Mouse (Mus musculus): ENCODE data around the gene Ucma.
"Not testable (repeated sequence)": the region's sequence is repeated elsewhere in the genome, so short reads cannot be mapped to it uniquely, and the experiment has no call there.

The Ucma gene

DNA sequence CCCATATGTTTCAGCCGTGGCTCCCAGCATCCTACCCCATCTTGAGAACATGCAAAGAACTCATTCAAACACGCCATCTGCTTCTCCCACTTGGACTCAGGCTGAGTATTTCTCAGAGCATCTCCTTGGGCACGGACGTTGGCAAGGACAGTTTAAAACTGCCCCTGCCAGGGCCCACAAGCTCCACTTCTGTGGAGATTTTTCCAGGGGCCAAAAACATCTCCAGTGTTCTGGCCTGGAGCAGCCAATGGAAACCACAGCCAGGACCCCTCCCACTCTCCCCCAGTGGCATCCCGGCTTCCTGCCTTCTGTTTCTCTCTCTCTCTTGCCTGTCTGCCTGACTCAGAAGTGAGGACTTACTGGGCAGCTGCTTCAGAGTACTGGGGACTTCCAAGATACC is at the start of gene Ucma:
Gene Ucma (plus strand): TSS at position 316 of the 400 bp plus-strand sequence.
- no peak for DNase-seq

DNA sequence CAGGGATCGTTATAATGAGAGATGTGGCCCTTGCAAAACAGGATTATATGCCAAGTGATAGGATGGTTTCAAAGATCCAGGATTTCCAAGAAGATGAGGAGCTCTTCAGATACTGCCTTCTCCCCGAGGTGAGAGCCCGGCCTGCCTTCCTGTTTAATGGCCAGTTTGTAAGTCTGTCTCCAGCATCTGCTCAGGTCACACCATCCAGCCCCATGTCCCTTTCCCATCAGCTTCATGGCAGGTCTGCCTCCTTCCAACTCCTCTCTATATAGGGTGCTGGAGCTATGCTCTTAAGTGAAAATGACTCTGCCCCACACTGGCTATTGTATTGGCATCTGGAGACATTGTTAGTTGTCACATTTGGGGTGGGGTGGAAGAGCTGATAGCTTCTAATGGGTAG is 48.5 kb upstream of the Ucma start:
- no peak for DNase-seq

DNA sequence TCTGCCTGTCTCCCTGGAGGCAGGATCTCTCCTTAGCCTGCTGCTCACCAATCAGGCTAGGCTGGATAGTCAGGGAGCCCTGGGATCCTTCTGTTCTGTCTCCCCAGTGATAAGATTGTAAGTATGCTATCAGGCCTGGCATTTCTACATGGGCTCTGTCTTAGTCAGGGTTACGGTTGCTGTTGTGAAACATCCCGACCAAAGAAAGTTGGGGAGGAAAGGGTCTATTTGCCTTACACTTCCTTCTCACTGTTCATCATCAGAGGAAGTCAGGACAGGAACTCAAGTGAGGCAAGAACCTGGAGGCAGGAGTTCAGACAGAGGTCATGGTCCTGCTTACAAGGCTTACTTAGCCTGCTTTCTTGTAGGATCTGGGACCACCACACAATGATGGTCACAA is 46.7 kb upstream of the Ucma start:
- no peak for DNase-seq

DNA sequence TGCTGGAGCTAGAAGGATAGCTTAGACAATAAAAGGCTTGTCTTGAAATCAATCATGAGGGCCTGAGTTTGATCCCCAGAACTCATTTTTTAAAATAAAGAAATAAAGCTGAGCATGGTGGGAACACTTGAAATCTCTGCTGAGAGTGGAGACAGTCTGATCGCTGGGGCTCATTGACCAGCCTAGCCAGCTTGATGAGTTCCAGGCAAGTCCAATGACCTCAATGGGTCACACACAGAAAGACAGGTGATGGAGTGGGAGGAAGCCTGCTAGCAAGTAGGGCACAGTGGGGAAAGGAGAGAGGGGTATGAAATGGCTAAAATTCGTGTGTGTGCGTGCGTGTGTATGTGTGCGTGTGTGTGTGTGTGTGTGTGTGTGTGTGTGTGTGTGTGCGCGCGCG is 41.4 kb upstream of the Ucma start:
- no peak for DNase-seq

DNA sequence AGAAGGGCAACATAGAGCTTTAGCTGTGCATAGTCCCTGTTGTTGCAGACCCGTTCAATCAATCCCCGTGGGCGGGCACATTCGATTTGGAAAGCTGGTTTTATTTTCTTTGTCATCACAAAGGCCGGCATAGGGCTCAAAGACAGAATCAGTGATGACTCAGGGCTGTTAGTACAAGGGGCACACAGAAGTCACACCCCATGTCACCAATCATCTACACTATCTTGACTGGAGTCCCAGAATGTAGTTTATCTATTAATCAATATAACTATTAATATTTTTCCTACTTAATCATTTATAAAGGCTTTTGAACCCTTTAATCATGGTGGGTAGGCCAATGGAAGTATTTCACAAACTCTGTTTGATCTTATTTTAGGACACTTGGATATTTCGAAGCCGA is 38.0 kb upstream of the Ucma start:
- no peak for DNase-seq

DNA sequence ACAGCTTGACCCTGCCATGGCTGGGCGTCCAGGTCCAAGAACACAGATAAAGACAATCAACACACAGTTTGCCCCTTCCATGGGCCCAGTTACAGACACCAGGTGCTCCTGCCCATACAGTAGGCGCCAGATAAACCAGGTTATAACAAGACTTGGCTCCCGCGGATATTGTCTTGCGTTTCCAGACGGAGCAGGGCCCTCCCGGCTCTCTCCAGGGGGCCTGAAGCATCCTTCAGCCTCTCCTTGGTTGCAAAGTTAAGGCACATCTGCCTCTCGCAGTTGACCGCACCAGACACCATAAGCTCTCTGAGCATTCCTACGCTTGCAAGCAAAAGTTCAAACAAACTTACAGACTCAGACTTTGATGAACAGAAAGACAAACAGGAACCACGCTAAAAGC is 35.1 kb upstream of the Ucma start:
- no peak for DNase-seq

DNA sequence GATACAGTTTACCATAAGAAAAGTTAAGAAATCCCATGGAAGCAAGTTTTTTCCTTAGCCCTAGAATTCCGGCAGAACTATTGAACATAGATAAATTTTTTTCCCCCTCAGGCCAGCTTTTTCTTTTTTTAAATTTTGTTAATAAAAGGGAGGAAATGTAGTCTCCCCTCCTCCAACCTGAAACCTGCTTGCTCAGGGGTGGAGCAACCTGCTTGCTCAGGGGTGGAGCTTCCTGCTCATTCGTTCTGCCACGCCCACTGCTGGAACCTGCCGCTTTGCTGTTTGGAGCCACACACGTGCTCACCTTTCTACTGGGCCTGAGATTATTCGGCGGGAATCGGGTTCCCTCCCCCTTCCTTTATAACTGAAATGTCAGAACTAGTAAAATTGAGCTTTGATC is 26.2 kb upstream of the Ucma start:
- DNase-seq = not testable (repeated sequence)

DNA sequence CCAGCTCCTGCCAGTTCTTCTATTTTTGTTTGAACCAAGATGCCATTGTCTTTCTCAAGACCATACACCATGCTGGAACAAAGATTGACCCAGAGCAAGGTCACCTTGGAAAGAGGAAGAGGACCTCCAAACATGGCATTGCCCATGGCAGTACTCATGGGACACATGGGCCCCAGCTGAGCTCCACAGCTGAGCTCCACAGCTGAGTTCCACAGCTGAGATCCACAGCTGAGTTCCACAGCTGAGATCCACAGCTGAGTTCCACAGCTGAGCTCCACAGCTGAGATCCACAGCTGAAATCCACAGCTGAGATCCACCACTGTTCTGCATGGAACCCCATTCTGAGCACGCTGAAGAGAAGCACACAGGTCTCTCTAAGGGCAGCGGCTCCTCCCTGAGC is 24.9 kb upstream of the Ucma start:
- no peak for DNase-seq

DNA sequence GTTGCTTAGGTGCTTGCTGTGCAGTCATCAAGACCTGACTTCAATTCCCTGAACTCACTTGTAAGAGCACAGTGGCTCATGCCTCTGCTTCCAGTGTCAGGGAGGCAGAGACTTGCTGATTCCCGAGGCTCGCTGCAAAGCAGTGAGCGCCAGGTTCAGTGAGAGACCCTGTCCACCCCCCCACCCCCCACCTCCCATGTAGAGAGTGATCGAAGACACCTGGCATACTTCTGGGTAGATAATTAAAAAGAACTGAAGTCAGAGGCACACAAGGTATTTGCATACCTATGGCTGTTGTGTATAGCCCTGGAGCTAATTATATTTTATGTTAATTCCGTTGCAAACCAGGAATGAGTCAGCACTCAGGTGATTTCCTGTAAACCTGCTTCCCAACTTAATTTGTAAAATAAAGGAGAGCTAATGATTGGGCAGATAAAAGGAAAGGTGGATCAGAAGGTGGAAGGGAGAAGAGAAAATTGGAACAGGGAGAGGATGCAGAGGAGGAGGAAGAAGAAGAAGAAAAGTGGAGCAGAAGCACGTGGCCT is 21.6 kb upstream of the Ucma start:
- DNase-seq = no peak

DNA sequence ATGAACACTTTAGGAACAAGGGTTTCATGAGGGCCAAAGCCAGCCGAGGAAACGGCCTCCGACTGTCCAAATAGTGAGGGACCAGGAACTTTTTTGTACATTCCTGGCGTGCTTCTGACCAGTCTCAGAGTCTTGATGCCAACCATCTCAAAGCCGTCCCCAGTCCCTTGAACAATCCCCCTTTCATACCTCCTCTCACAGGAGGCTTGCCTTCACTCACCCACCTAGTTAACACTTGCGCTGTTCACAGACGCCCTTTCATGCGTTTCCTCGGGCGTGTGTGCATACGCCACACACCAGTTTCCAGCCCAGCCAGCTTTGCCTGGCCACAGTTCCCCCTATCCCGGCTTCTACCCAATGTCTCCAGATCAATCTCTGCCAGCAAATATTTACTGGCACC is 17.9 kb upstream of the Ucma start:
- DNase-seq = no peak

DNA sequence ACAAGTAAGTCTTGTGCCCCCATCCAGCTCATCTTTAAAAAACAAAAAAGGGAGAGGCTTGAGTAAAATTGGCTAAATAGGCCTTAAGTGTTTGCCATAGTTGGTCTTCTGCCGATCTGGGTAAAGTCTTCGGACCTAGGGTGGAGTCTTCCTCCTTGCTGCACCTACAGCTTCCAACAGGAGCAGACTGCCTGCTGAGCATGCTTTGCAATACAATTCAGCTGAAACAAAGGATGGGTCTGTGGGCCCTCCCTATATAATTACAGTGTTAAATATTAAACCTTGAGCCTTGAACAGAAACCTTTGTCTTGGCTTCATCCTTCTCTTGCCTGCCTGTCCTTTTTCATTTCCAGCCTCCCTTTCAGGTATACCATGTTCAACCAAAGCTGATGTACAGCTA is 8.1 kb upstream of the Ucma start:
- DNase-seq = no peak

DNA sequence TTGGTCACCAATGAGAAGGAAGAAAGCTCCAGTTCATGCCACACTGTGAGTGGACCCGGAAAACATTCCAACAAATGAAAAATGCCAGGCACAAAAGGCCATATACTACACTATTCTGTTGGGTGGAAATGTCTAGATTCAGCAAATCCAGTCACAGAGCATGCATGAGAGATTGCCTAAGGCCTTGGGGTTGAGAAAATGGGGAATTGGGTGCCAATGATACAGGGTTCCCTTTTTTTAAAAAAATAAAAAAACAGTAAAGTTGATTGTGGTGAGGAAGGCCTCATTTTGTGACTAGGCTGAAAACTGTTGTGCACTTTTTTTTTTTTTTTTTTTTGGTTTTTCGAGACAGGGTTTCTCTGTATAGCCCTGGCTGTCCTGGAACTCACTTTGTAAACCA is 6.8 kb upstream of the Ucma start:
- no peak for DNase-seq

DNA sequence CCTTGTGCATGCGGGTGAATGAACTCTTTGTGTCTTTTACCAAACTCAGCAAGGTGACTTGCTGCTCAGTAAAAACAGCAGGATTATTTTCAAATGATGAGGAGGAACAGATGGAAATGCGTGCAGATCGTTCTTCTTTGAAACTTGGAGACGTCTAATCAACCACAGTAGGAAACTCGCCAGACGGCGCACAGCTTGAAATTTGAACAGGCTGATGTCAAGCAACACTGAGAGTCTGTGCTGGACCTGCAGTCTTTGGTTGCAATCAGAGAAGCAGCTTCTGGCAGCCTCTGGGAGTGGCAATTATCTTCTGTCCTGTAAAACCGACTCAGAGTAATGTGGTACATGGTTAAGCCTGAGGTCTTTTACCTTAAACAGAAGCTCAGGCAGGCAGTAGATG is 2.2 kb downstream of the Ucma start:
- no peak for DNase-seq

DNA sequence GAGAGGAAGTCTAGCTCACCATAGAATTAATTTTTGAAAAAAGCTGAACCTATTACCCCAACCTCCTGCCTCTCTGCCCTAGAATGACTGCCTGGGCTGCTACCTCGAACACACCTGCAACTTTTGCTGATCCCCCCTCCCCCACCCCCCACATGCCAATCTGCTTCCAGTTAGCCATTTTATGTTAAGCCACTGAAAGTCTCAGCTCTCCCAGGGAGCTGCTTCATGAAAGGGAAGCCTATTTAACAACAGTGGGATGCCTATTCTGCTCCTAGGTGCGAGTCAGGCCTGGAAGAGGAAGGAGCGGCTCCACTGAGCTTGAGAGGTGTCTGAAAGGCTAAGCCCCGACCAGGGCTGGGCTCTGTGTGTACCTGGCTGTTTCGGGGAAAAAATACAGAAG is 8.1 kb downstream of the Ucma start:
- DNase-seq = no peak

DNA sequence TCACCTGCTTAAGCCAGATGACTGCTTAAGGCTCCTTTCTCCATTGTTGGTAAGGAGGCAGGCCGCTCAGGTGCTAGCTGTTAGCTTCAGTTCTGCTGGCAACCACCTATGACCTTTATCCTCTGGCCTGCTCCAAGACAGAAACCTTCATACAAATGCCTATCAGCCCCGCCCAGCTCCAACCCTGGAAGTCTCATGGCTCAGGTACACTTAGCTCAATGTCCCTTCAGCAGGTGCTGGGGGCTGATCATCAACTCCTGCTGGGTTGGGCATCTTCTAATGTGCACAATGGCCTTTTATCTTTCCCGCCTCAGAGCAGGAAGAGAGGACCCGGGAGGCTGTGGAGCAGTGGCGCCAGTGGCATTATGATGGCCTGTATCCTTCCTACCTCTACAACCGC is 9.1 kb downstream of the Ucma start:
- DNase-seq = no peak

DNA sequence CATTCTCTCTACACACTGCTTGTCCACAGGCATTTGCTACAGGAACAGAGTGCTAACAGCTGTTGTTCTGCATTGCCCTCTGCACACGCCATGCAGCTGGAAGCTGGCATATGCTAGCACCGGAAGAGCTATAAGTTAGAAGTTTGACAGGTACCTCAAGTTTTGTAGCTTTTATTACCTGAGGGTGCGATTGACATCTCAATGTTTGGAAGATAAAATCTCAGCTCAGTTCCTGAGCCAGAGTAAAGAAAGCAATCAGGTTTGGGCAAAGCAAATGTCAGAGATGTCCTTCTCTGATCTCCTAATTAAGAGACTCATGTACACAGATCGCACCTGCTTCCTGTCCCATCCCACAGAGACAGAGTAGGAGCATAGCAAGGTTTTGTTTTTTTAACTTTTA is 10.9 kb downstream of the Ucma start:
- DNase-seq = no peak

DNA sequence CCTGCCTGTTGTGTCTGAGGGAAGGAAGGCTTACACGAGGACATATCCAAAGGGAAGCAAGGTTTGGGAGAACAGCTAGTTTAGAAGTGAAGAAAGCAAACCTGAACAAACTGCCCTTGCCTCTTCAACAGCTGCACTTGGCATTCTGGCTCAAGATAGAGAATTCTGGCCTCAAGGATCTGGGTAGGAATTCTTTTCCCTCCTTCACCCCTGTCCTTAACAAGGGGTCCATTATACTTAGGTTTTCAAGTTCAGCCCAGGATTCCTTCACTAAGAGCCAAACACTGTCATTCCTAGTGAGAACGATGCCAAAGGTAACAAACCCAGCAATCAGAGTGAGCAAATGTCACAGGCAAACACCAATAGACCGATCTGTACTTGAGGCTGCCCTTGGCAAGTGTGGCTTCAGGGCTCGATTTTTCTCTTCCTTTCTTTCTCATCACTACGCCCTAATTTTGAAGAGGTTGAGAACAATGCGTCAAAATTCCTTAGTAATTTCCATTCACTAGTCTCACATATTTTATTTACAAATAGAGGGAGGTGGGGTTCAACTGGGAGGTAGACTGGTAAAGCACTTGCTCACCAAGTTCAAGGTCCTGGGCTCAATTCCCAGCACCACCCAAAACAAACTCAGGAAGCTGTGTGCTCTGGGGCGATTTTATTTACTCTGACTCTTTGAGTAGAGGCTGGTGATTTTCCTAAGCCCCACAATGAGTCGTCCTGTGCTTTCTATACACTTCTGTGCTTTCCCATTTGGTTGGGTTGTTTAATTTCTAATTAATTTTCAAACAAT is 11.7 kb downstream of the Ucma start:
- no peak for DNase-seq

DNA sequence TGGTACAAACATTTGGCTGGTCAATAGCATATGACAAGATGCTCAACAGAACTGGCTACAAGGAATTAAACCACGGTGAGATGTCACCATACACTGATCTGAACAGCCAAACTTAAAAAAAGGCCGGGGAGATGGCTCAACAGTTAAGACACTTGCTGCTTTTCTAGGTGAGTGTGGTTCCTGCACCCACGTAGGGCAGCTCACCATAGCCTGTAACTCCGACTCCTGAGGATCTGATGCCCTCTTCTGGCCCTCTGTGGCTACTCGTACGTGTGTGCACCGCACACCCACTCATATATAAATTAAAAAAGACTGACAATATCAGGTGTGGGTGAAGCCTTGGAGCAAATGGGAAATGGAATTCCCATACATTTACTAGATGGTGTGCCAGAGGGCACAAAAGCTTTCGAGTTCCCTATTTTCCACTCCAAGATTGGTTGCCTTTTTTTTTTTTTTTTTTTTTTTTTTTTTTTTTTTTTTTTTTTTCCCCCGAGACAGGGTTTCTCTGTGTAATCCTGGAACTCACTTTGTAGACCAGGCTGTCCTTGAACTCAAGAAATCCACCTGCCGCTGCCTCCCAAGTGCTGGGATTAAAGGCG is 13.0 kb downstream of the Ucma start:
- no peak for DNase-seq

DNA sequence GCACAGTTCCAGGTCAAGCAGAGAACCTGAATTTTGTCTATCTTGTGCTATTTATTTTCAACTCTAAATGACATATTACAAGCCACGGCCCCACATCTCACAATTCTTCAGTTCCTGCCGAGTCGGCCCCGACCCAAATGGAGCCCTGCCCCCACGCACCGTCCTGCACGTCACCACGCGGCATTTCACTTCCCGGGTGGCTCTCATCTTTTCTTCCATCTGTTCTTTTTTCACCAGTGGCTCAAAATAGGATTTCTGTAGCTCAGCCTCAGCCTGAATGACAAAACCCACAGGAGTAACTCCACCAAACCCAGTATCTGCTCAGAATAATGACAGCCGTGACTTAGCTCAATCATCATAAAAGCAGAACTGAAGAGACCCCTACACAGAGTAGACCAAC is 17.7 kb downstream of the Ucma start:
- no peak for DNase-seq

DNA sequence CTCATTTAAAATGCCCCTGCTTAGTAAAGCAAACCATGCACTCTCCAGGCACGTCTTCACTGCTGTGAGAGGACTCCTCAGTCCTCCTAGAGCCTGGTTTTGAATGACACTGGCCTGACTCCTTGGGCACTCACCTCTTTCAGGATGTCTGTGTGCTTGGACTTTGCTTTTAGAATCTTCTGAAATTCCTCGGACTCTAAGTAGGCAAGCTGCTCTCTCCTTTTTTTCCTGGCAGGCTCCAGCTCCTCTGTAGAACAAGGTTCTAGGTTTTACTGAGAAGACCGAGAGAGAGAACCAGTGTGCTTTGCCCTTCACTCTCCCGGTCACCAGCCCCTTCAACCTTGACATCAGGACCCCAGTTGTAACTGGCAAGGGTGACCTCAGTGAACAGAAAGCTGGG is 18.5 kb downstream of the Ucma start:
- DNase-seq = no peak

DNA sequence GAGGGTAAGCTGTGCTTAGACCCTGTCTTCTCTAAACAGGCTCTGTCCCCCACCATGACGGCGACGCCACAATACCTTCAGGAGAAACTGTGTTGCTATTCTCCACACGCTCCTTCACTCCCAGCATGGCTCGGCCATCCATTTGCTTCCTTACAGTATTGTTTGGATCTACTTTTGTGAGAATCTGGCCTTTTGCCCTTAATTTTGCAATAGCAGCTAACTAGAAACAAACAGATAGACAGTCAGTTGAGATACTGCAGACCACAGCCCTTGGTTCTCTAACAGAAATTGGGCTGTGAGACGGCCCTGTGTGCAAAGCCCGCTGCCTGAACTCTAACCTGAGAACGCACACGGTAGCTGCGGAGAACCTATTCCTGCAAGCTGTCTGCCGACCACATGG is 19.7 kb downstream of the Ucma start:
- no peak for DNase-seq

DNA sequence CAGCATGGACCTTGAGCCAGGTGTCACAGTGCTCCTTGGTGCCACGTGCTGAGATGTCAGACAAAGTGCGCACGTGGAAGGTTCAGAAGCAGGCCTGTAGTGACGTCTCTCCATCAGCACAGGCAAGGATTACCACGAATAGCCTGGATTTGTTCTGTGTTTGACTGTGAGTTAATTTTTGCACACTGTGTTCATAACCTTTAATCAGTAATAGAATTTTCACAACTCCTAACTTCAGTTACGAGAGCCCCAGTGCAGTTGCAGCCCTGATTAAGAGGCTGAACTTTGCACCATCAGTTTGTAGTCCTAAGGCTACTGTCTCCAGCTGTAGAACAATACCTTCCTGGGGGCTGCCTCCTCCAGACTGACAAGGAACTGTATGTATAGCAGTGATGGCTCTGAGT is 20.5 kb downstream of the Ucma start:
- DNase-seq = no peak

DNA sequence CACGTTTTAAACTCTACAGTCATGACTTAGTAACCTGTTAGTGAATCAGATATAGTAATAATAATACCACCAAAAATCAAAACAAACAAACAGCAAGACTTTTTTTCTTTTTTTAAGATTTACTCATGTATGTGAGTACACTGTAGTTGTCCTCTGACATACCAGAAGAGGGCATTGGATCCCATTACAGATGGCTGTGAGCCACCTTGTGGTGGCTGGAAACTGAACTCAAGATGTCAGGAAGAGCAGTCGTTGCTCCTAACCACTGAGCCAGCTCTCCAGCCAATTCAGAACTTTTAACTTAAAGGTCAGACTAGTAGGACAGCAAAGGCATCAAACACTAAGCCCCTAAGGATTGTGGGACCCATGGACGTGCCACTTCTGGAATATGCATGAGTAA is 23.0 kb downstream of the Ucma start:
- DNase-seq = no peak

DNA sequence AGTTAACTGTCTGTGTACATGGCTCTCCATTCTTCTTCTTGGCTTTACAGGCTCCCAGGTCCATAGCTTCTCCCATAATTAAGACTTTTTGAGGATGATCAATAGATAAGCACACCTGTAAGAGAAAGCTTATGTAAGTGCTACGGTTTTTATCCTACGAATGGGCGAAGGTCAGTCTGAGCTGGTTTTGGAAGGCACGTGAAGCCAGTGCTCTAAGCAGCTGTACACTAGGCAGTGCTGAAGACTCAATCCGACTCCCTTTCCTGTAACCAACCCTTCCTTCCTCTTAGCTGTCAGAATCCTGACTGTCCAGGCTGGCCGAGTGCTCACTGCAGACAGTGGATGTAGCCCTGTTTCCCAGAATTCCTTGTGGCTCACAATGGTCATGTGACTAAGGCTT is 25.3 kb downstream of the Ucma start:
- DNase-seq = no peak

DNA sequence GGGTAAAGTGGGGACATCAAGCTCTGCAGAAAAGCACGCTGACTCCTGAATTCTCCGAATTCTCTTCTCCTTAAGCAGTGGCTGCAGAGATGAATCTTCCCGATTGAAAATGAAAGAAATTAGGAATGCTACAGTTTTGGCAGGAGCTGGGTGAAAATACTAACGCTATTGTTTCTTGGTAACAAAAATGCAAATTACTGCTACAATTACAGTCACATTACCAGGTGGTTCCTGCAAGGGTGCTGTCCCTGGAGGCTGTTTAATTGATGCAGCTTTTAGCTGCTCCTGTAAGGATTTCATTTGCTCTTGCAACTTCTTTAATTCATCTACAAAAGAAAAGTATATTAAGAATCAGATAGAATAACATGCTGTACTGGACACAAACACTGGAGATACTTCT is 31.2 kb downstream of the Ucma start:
- DNase-seq = no peak
